Mouse (Mus musculus) small intestine, adult 2 months (tissue): ENCODE measurements at regions not wholly inside any gene's neighbourhood (a gene's known extent, or its start where the extent isn't known, plus 50 kb on each side); places are given as distances from the start of the nearest gene placed in this dataset.

ENCODE experiments used
- H3K27ac ChIP-seq: fragments of 200-500 bp; 2 replicates; pipeline ENCODE4 v1.5.1; 2012; ENCODE audit warnings: low read depth, low read length, control low read depth, inconsistent platforms; ENCODE audit not compliant: insufficient read depth
- H3K27me3 ChIP-seq: fragments of 200-500 bp; 2 replicates; pipeline ENCODE4 v1.6.1; 2012; ENCODE audit warnings: mild to moderate bottlenecking, moderate library complexity, low read length, inconsistent platforms; ENCODE audit not compliant: control insufficient read depth, insufficient read depth
- H3K36me3 ChIP-seq: fragments of 200-500 bp; 2 replicates; pipeline ENCODE4 v1.6.1; 2012; ENCODE audit warnings: mild to moderate bottlenecking, low read length, control low read depth, inconsistent platforms; ENCODE audit not compliant: control insufficient read depth, insufficient read depth
- H3K4me1 ChIP-seq: fragments of 200-500 bp; 2 replicates; pipeline ENCODE4 v1.6.1; 2012; ENCODE audit warnings: low read length, inconsistent platforms, mixed read lengths; ENCODE audit not compliant: control insufficient read depth, insufficient read depth, insufficient read length
- H3K4me3 ChIP-seq: fragments of 200-500 bp; 2 replicates; pipeline ENCODE4 v1.5.1; 2012; ENCODE audit warnings: low read depth, mild to moderate bottlenecking, control low read depth, inconsistent platforms, low read length, moderate library complexity
- CTCF ChIP-seq: fragments of 200-500 bp; IDR thresholded peaks from 2 replicates; pipeline ENCODE4 v1.5.1; 2012; ENCODE audit warnings: low read depth, mild to moderate bottlenecking, control low read depth, inconsistent platforms, low read length, moderate library complexity, mixed read lengths; ENCODE audit not compliant: insufficient replicate concordance, insufficient read length; ENCODE audit errors: extremely low read depth
- POLR2A ChIP-seq: fragments of 200-500 bp; IDR thresholded peaks from 2 replicates; pipeline ENCODE4 v1.6.1; 2012; ENCODE audit warnings: low read depth, mild to moderate bottlenecking, control low read depth, inconsistent platforms, low read length, moderate library complexity
- WGBS: fragments of 180-500 bp; shearing (Covaris S2); methylation state at CpG from one replicate; pipeline ENCODE4 v1.1.7; 2018; 5-methylcytosine and 5-hydroxymethylcytosine counted together

- no peak for TF ChIP-seq CTCF
- no peak for TF ChIP-seq POLR2A
- no peak overlapping the region for H3K27ac ChIP-seq
- no peaks in the 10 kb centered on the region for H3K36me3 ChIP-seq
- H3K27me3 ChIP-seq: no peaks in the 10 kb centered on the region
- no peak overlapping the region for H3K4me3 ChIP-seq
- 77% methylated on average over 11 of the region's 11 CpGs for WGBS
- H3K4me1 ChIP-seq: no peaks in the 10 kb centered on the region
Observed at GRCm38 (mm10) chr8:26718409-26719355, 258.4 kb upstream of the Zfp703 start.

DNA sequence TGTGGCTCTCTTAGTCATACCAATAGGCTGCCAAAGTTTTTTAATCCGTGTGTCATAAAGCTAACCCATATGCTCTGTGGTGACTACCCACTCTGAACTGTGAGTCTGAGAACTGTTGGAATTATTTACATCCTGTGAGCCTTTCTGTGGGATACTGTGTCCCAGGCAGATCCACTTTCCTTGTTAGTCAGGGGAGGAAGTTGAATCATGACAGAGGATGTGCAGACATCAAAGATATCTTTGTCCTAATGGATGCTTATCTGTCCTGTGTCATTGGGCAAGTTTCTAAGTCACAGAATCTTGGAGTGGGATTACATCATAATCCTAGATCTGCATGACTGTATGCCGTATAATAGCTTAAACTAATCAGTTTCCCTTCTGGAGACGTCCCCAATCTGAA is 254.4 kb upstream of the Zfp703 start:
- no peaks in the 10 kb centered on the region for H3K27me3 ChIP-seq
- WGBS: 75% methylated on average over 3 of the region's 3 CpGs
- no peaks in the 10 kb centered on the region for H3K4me1 ChIP-seq
- no peak overlapping the region for H3K27ac ChIP-seq
- H3K4me3 ChIP-seq: no peak overlapping the region
- no peaks in the 10 kb centered on the region for H3K36me3 ChIP-seq
- no peak for TF ChIP-seq CTCF
- TF ChIP-seq POLR2A: no peak

GRCm38 (mm10) chr8:26724628-26725027 is 252.5 kb upstream of the Zfp703 start:
- H3K36me3 ChIP-seq: no peaks in the 10 kb centered on the region
- no peak for TF ChIP-seq CTCF
- TF ChIP-seq POLR2A: no peak
- no peaks in the 10 kb centered on the region for H3K4me1 ChIP-seq
- no peaks in the 10 kb centered on the region for H3K27me3 ChIP-seq
- 60% methylated on average over 5 of the region's 5 CpGs for WGBS
- H3K4me3 ChIP-seq: no peak overlapping the region
- no peak overlapping the region for H3K27ac ChIP-seq

GRCm38 (mm10) chr8:26725521-26725920 is 251.6 kb upstream of the Zfp703 start:
- Histone ChIP-seq H3K4me3 (no peak overlapping the region), H3K27ac (no peak overlapping the region), H3K36me3 (no peaks in the 10 kb centered on the region), H3K4me1 (no peaks in the 10 kb centered on the region), H3K27me3 (no peaks in the 10 kb centered on the region)
- WGBS: 30% methylated on average over 7 of the region's 7 CpGs
- TF ChIP-seq POLR2A (no peak), CTCF (no peak)

DNA sequence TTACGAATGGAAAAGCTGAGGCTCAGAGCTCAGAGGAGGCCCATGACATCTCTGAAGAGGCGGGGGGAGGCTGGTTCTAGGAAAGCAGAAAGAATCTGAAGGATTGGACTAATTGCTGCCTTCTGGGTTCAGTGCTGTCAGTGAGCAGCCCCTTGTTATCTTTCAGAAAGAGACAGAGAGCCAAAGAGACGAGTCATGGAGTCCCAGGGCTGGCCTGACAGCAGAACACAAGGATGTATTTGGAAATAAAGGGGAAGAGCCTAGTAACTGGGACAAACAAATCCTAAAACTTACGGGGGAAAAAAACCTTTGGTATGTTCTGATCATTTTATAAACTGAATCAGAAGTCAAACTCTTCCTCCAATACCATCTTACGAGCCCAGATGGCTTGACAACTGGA is 247.8 kb upstream of the Zfp703 start:
- Histone ChIP-seq H3K36me3 (no peaks in the 10 kb centered on the region), H3K27ac (no peak overlapping the region), H3K4me1 (no peaks in the 10 kb centered on the region), H3K4me3 (no peak overlapping the region), H3K27me3 (no peaks in the 10 kb centered on the region)
- WGBS: 90% methylated on average over 5 of the region's 5 CpGs
- no peak for TF ChIP-seq CTCF
- TF ChIP-seq POLR2A: no peak

DNA sequence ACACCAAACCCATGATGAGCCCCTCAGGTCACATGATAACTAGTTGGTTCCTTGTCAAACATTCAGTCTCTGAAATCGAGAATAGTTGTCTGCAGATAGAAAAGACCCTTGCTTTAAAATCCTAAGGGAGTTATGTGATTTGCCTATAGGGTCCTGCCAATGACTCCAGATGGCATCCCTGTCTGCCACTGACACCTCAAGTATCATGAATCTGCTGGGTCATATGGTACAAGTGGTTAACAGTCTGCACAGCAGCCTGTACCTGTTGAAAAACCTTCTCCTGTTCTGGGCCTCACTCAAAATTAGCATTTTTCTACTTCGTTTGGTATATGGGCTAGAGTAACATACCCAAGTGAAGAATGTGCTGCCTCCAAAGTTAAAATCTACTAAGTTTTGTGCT is 246.0 kb upstream of the Zfp703 start:
- Histone ChIP-seq H3K27me3 (no peaks in the 10 kb centered on the region), H3K4me3 (no peak overlapping the region), H3K4me1 (no peaks in the 10 kb centered on the region), H3K36me3 (no peaks in the 10 kb centered on the region), H3K27ac (no peak overlapping the region)
- 93% methylated on average over 2 of the region's 2 CpGs for WGBS
- TF ChIP-seq CTCF (no peak), POLR2A (no peak)

DNA sequence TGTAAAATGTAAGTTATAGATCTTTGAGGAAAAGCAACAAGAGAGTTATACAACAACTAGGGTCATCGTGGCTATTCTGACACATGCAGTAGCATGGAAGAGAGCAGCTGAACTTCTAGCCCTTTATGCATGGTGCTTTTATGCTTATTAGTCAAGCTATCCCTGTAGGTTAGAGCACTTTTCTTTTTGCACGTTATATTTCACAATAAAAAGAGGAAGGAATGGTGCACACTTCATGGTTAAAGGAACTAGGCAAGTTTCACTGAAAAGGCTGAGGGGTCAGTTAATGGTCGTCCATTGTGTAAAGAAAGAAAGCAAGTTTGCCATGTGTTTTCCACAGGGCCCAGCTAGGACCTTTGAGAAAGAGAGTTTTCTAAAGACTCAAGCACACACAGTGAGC is 232.7 kb upstream of the Zfp703 start:
- Histone ChIP-seq H3K36me3 (no peaks in the 10 kb centered on the region), H3K27me3 (no peaks in the 10 kb centered on the region), H3K27ac (no peak overlapping the region), H3K4me1 (no peaks in the 10 kb centered on the region), H3K4me3 (no peak overlapping the region)
- TF ChIP-seq CTCF: no peak
- 85% methylated on average over 3 of the region's 3 CpGs for WGBS
